Mouse (Mus musculus): ENCODE results near the gene Spryd4. TPM values are rescaled to one million over a fixed set of nuclear protein-coding genes. Genes with fewer than 3 reads are reported as not detected.
"Not testable (repeated sequence)": the region's sequence is repeated elsewhere in the genome, so short reads cannot be mapped to it uniquely, and the experiment has no call there.

Spryd4 gene
- polyA plus RNA-seq, 1 experiment from 2014 or later, result 22.4 TPM

GRCm38 (mm10) chr10:128230582-128230981 is 19.0 kb upstream of the Spryd4 start:
- Histone ChIP-seq H3K27ac (no peak overlapping the region), H3K9me3 (ENCODE audit: control insufficient read depth, low read length) (no peaks in the 10 kb centered on the region), H3K4me2 (replicated peaks) (no peak overlapping the region), H3K4me1 (replicated peaks; ENCODE audit: control insufficient read depth, insufficient read depth, low read length) (0 out of 2 replicates have a peak, but pooled peaks cover 7% of the 10 kb centered on the region), H3K36me3 (replicated peaks; ENCODE audit: control insufficient read depth, insufficient read depth) (no peaks in the 10 kb centered on the region), H3K9ac (no peak overlapping the region), H3K27me3 (ENCODE audit: control insufficient read depth, insufficient read depth, low read length) (no peaks in the 10 kb centered on the region), H3K4me3 (replicated peaks; ENCODE audit: low read length) (no peak overlapping the region)
- 82% methylated on average over 12 of the region's 12 CpGs for WGBS
- no peak for ATAC-seq (ENCODE audit: low FRiP score)
- no peak for DNase-seq (ENCODE audit: low spot score)

- Histone ChIP-seq H3K4me2 (replicated peaks) (no peak overlapping the region), H3K9ac (no peak overlapping the region), H3K9me3 (ENCODE audit: control insufficient read depth, low read length) (no peaks in the 10 kb centered on the region), H3K4me3 (replicated peaks; ENCODE audit: low read length) (no peak overlapping the region), H3K36me3 (replicated peaks; ENCODE audit: control insufficient read depth, insufficient read depth) (no peaks in the 10 kb centered on the region), H3K4me1 (replicated peaks; ENCODE audit: control insufficient read depth, insufficient read depth, low read length) (0 out of 2 replicates have a peak, but pooled peaks cover 4% of the 10 kb centered on the region), H3K27me3 (ENCODE audit: control insufficient read depth, insufficient read depth, low read length) (no peaks in the 10 kb centered on the region), H3K27ac (no peak overlapping the region)
- DNase-seq (ENCODE audit: low spot score) (no peak), ATAC-seq (ENCODE audit: low FRiP score) (no peak)
- 93% methylated on average over 8 of the region's 8 CpGs for WGBS
These were observed 16.4 kb upstream of the Spryd4 start for GRCm38 (mm10) chr10:128228009-128228408.

- no peak overlapping the region for H3K4me3 ChIP-seq (replicated peaks; ENCODE audit: low read length)
- H3K4me2 ChIP-seq (replicated peaks), result no peak overlapping the region
- H3K4me1 ChIP-seq (replicated peaks; ENCODE audit: control insufficient read depth, insufficient read depth, low read length), result no peaks in the 10 kb centered on the region
- H3K27me3 ChIP-seq (ENCODE audit: control insufficient read depth, insufficient read depth, low read length), result no peaks in the 10 kb centered on the region
- ATAC-seq (ENCODE audit: low FRiP score) (no peak), DNase-seq (ENCODE audit: low spot score) (no peak)
- no peaks in the 10 kb centered on the region for H3K36me3 ChIP-seq (replicated peaks; ENCODE audit: control insufficient read depth, insufficient read depth)
- H3K9ac ChIP-seq, result no peak overlapping the region
- H3K27ac ChIP-seq, result no peak overlapping the region
- 90% methylated on average over 9 of the region's 9 CpGs for WGBS
- H3K9me3 ChIP-seq (ENCODE audit: control insufficient read depth, low read length), result no peaks in the 10 kb centered on the region
These were observed 16.0 kb upstream of the Spryd4 start for GRCm38 (mm10) chr10:128227592-128227991.

- Histone ChIP-seq H3K27me3 (ENCODE audit: control insufficient read depth, insufficient read depth, low read length) (no peaks in the 10 kb centered on the region), H3K4me1 (replicated peaks; ENCODE audit: control insufficient read depth, insufficient read depth, low read length) (no peaks in the 10 kb centered on the region), H3K9ac (no peak within 1 kb of the TSS), H3K9me3 (ENCODE audit: control insufficient read depth, low read length) (no peaks in the 10 kb centered on the region), H3K4me3 (replicated peaks; ENCODE audit: low read length) (no peak within 1 kb of the TSS), H3K27ac (no peak within 1 kb of the TSS), H3K4me2 (replicated peaks) (no peak within 1 kb of the TSS), H3K36me3 (replicated peaks; ENCODE audit: control insufficient read depth, insufficient read depth) (no peaks in the 10 kb centered on the region)
- 49% methylated on average over 4 of the region's 4 CpGs for WGBS
- ATAC-seq (ENCODE audit: low FRiP score) (no peak), DNase-seq (ENCODE audit: low spot score) (no peak)
These were observed 13.9 kb upstream of the Spryd4 start, which contains the start of gene Mip for GRCm38 (mm10) chr10:128225538-128225937. Gene Mip (plus strand): TSS chr10:128225838.

- ATAC-seq (ENCODE audit: low FRiP score) (no peak), DNase-seq (ENCODE audit: low spot score) (no peak)
- Histone ChIP-seq H3K9me3 (ENCODE audit: control insufficient read depth, low read length) (no peaks in the 10 kb centered on the region), H3K9ac (no peak overlapping the region), H3K36me3 (replicated peaks; ENCODE audit: control insufficient read depth, insufficient read depth) (no peaks in the 10 kb centered on the region), H3K27ac (no peak overlapping the region), H3K27me3 (ENCODE audit: control insufficient read depth, insufficient read depth, low read length) (no peaks in the 10 kb centered on the region), H3K4me2 (replicated peaks) (no peak overlapping the region), H3K4me1 (replicated peaks; ENCODE audit: control insufficient read depth, insufficient read depth, low read length) (no peaks in the 10 kb centered on the region), H3K4me3 (replicated peaks; ENCODE audit: low read length) (no peak overlapping the region)
- 61% methylated on average over 5 of the region's 5 CpGs for WGBS
These were observed 13.5 kb upstream of the Spryd4 start for GRCm38 (mm10) chr10:128225064-128225463.

- no peaks in the 10 kb centered on the region for H3K4me1 ChIP-seq (replicated peaks; ENCODE audit: control insufficient read depth, insufficient read depth, low read length)
- H3K9me3 ChIP-seq (ENCODE audit: control insufficient read depth, low read length), result no peaks in the 10 kb centered on the region
- ATAC-seq (ENCODE audit: low FRiP score) (no peak), DNase-seq (ENCODE audit: low spot score) (no peak)
- H3K27ac ChIP-seq, result no peak overlapping the region
- WGBS, result 61% methylated on average over 16 of the region's 16 CpGs
- no peaks in the 10 kb centered on the region for H3K36me3 ChIP-seq (replicated peaks; ENCODE audit: control insufficient read depth, insufficient read depth)
- H3K4me2 ChIP-seq (replicated peaks), result no peak overlapping the region
- no peak overlapping the region for H3K9ac ChIP-seq
- H3K4me3 ChIP-seq (replicated peaks; ENCODE audit: low read length), result no peak overlapping the region
- no peaks in the 10 kb centered on the region for H3K27me3 ChIP-seq (ENCODE audit: control insufficient read depth, insufficient read depth, low read length)
These were observed 10.1 kb upstream of the Spryd4 start for GRCm38 (mm10) chr10:128221533-128222286.

- ATAC-seq (ENCODE audit: low FRiP score), result no peak
- no peak for DNase-seq (ENCODE audit: low spot score)
These were observed 6.9 kb upstream of the Spryd4 start for GRCm38 (mm10) chr10:128218387-128219117.

GRCm38 (mm10) chr10:128214981-128215380 is 3.4 kb upstream of the Spryd4 start:
- no peak overlapping the region for H3K9ac ChIP-seq
- no peak for ATAC-seq (ENCODE audit: low FRiP score)
- DNase-seq (ENCODE audit: low spot score), result no peak

More at GRCm38 (mm10) chr10:128218387-128219117, 6.9 kb upstream of the Spryd4 start:
- Histone ChIP-seq H3K9me3 (ENCODE audit: control insufficient read depth, low read length) (no peaks in the 10 kb centered on the region), H3K4me2 (replicated peaks) (no peak overlapping the region), H3K4me1 (replicated peaks; ENCODE audit: control insufficient read depth, insufficient read depth, low read length) (no peaks in the 10 kb centered on the region), H3K9ac (no peak overlapping the region), H3K27ac (no peak overlapping the region), H3K27me3 (ENCODE audit: control insufficient read depth, insufficient read depth, low read length) (0 out of 2 replicates have a peak, but pooled peaks cover 10% of the 10 kb centered on the region), H3K4me3 (replicated peaks; ENCODE audit: low read length) (no peak overlapping the region), H3K36me3 (replicated peaks; ENCODE audit: control insufficient read depth, insufficient read depth) (no peaks in the 10 kb centered on the region)
- WGBS, result 95% methylated on average over 18 of the region's 18 CpGs

GRCm38 (mm10) chr10:128214112-128214511 is 2.5 kb upstream of the Spryd4 start:
- H3K9me3 ChIP-seq (ENCODE audit: control insufficient read depth, low read length); H3K4me1 ChIP-seq (replicated peaks; ENCODE audit: control insufficient read depth, insufficient read depth, low read length); H3K4me3 ChIP-seq (replicated peaks; ENCODE audit: low read length); H3K9ac ChIP-seq; ATAC-seq (ENCODE audit: low FRiP score); H3K4me2 ChIP-seq (replicated peaks); H3K36me3 ChIP-seq (replicated peaks; ENCODE audit: control insufficient read depth, insufficient read depth); DNase-seq (ENCODE audit: low spot score); H3K27ac ChIP-seq: not testable (repeated sequence)
- WGBS, result 93% methylated on average over 4 of the region's 4 CpGs
- 0 out of 2 replicates have a peak, but pooled peaks cover 10% of the 10 kb centered on the region for H3K27me3 ChIP-seq (ENCODE audit: control insufficient read depth, insufficient read depth, low read length)

More at GRCm38 (mm10) chr10:128214981-128215380, 3.4 kb upstream of the Spryd4 start:
- Histone ChIP-seq H3K9me3 (ENCODE audit: control insufficient read depth, low read length) (no peaks in the 10 kb centered on the region), H3K4me1 (replicated peaks; ENCODE audit: control insufficient read depth, insufficient read depth, low read length) (peaks cover 10% of the 10 kb centered on the region; the same call in 1 of the 2 replicates), H3K4me3 (replicated peaks; ENCODE audit: low read length) (no peak overlapping the region), H3K36me3 (replicated peaks; ENCODE audit: control insufficient read depth, insufficient read depth) (no peaks in the 10 kb centered on the region), H3K4me2 (replicated peaks) (no peak overlapping the region), H3K27ac (no peak overlapping the region), H3K27me3 (ENCODE audit: control insufficient read depth, insufficient read depth, low read length) (0 out of 2 replicates have a peak, but pooled peaks cover 10% of the 10 kb centered on the region)
- WGBS, result 93% methylated on average over 5 of the region's 5 CpGs

Data from hindbrain, embryonic 14.5 days (tissue).